Mouse (Mus musculus): ENCODE measurements around the gene Pibf1. TPM values are rescaled to one million over a fixed set of nuclear protein-coding genes. Genes with fewer than 3 reads are reported as not detected.

Pibf1 gene
- polyA plus RNA-seq, 1 experiment, result 17.0 TPM

- Histone ChIP-seq H3K4me3 (ENCODE audit: insufficient read depth, low read length) (no peak overlapping the region), H3K27ac (ENCODE audit: insufficient read depth, low read length) (no peak overlapping the region), H3K4me1 (ENCODE audit: control insufficient read depth, insufficient read depth, low read length) (no peaks in the 10 kb centered on the region)
- TF ChIP-seq POLR2A (IDR thresholded peaks at IDR 0.05; ENCODE audit: low read depth, low read length), result no peak
- no peak for TF ChIP-seq CTCF (IDR thresholded peaks at IDR 0.05; ENCODE audit: borderline replicate concordance, insufficient read depth, low read length)
These were observed 202.2 kb downstream of the Pibf1 start for GRCm38 (mm10) chr14:99301472-99301871.

Other genes with a start within 250 kb of the Pibf1 start
- gene Rpl36a-ps1, start 105.1 kb upstream of the Pibf1 start, polyA plus RNA-seq (2011; ENCODE audit: insufficient read length, low read depth, missing spikeins), result 7.9 and 11.7 TPM in 2 replicates
- 70.5 and 78.6 TPM in 2 replicates for gene Mzt1, start 53.3 kb upstream of the Pibf1 start, polyA plus RNA-seq (2011; ENCODE audit: insufficient read length, low read depth, missing spikeins)
- gene Bora, start 53.2 kb upstream of the Pibf1 start, polyA plus RNA-seq (2011; ENCODE audit: insufficient read length, low read depth, missing spikeins), result 20.3 and 25.8 TPM in 2 replicates
- gene Dis3, start 346 bp downstream of the Pibf1 start, polyA plus RNA-seq (2011; ENCODE audit: insufficient read length, low read depth, missing spikeins), result 49.2 and 71.2 TPM in 2 replicates
- gene Klf5, start 199.3 kb downstream of the Pibf1 start, polyA plus RNA-seq (2011; ENCODE audit: insufficient read length, low read depth, missing spikeins), result 7.0 and 9.1 TPM in 2 replicates

All from embryonic fibroblast, embryonic 13.5 days (primary cell).